Mouse (Mus musculus): ENCODE results near the gene S100a3.

S100a3 gene

DNA sequence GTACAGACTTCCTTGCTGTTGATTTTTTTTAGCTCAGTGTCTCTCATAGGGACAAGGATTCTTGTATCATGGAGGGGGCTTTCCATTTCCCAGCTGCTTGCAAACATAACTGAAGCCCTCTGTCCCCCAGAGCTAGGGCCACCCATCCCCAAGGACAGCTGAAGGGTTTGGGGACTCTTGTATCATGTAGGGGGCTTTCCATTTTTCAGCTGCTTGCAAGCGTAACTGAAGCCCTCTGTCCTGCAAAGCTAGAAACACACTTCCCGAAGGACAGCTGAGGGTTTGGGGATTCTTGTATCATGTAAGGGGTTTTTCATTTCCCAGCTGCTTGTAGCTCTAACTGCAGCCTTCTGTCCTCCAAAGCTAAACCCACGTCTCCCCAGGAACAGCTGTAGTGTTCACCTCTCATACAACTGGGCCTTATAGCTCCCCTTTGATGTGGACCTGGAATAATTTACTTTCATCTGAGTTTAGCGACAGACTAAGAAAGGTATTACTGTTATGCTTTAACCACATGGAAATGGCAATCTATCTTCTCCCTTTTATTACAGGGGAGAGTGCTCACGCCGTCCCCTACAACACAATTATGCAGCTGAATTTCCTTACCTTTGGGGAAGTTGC is at the start of gene S100a3:
TSS of gene S100a3 (plus strand) at position 571 of the 621 bp plus-strand sequence.
- CTCF ChIA-PET: interaction anchor here (0.5 to 0.7 kb wide), 2 partner anchors 23 to 107 kb away, joined by 3 to 5 read pairs; partner anchors contain the start of gene S100a16

GRCm38 (mm10) chr3:90512276-90512675 is 48.1 kb upstream of the S100a3 start:
- CTCF ChIA-PET: interaction anchor here (0.6 to 1.1 kb wide), 2 partner anchors 100 to 103 kb away, joined by 3 to 4 read pairs; no protein-coding TSS in a partner anchor

- CTCF ChIA-PET: no interaction called here
Observed at GRCm38 (mm10) chr3:90512948-90513642, 47.3 kb upstream of the S100a3 start.

DNA sequence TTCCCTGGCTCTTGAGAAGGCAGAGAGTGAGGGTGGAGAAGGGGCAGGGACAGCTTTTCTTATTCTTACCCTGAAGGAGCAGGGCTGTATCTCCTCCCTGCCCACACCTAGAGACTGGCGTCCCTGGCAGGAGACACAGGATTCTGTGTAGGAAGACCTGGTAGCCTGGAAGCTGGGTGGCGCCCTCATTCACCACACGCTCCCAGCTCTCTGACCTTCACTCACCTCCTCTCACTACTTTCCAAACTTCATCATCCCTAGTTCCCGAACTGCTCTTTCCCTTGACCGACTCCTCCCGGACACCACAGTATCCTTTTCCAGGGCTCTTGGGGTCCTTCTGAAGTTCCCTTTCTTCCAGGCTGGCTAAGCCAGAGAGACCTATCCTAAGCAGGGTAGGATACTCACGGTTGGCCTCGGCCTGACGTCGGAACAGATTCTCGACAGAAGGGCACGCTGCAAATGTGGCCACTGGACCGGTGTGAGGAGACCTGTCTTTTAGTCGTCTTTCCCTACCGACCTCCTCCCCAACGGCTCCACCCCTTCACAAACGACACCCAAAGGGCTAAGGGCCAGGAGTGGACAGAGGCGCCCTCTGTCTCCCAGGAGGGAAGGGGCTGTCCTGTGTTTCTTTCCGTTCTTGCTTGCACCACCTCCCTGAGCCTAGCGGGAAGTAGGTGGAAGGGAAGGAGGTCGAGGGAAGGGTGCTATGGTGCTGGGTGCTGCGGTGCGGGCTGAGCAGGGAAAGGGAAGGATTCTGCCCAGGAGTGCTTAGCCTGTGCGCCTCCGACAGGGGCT is 46.4 kb upstream of the S100a3 start, which contains the start of the genes S100a1 and S100a13:
TSS of gene S100a1 (minus strand) at position 597 of the 795 bp plus-strand sequence.
TSS of gene S100a13 (plus strand) at position 640 of the 795 bp plus-strand sequence.
- CTCF ChIA-PET: no interaction called here

DNA sequence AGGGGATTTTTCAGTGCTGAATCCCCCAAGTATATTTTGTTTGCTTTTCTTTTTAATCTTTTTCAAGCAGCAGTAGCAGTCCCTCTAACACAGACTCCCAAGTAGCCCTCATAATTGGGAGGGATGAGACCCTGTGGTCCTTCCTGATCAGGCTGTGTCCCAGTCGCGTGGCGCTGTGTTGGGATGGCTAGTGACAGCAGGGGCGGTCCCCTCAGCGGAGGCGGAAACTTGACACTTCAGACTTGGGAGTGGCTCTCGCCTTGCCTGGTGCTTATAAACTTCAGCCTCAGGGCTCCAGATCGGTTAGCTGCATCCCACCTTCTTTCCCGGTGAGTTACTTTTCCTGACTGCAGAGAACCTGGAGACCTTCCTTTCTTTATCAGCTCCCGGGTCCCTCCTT is 45.7 kb upstream of the S100a3 start:
- CTCF ChIA-PET: no interaction called here

GRCm38 (mm10) chr3:90515242-90515641 is 45.1 kb upstream of the S100a3 start:
- CTCF ChIA-PET: no interaction called here

DNA sequence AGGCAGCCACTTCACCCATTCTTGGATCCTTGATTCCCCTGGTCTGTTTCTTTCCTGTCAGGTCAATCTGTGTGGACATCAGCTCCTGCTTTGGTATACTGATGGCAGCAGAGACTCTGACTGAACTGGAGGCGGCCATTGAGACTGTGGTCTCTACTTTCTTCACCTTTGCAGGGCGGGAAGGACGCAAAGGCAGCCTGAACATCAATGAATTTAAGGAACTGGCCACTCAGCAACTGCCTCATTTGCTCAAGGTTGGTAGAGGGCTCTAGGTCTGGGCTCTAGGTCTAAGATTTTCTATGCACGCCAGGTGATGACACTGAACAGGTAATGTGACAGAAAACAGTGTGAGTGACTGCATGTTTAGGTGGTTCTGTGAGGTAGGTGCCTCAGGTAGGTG is 44.6 kb upstream of the S100a3 start:
- CTCF ChIA-PET: no interaction called here

GRCm38 (mm10) chr3:90517711-90518110 is 42.7 kb upstream of the S100a3 start:
- CTCF ChIA-PET: no interaction called here

DNA sequence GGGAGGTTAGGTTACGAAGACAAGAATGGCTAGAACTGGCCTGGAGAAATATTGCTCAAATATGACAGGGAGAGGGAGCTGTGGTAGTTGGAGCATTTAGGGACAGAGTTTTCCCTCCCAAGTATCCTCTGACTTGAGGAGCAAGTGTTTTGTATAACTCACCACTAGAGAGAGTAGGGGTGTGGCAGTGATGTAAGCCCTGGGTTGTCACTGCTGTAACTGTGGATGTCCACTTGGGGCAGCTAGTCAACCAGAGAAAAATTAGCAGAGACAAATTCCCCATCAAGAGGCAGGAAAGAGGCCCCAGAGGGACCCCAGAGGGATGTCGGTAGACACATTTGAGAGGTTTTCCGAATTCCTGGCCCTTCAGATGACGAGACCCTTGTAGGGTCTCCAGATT is 35.0 kb upstream of the S100a3 start:
- CTCF ChIA-PET: interaction anchor here (0.6 kb wide), 1 partner anchor 121 kb away, joined by 3 read pairs; no protein-coding TSS in a partner anchor

DNA sequence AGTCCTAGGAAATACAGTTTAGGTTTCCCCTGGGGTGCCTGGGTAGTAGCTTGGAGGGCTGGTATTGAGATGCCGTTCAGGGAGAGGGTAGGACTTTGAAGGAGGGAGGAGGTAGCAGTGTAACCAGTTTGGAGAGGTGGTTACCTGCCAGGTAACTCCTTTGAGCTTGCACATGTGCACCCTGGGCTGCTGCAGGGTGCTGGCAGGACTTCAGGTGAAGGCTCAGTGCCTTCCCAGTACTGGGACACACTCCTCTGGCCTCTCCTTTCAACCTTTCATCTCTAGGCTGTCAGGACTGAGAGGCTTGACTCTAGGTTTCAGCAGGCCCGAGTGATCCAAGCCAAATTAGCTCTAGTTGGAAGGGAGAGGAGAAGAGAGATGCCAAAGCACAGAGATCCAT is 34.3 kb upstream of the S100a3 start:
- CTCF ChIA-PET: no interaction called here

GRCm38 (mm10) chr3:90526580-90526979 is 33.8 kb upstream of the S100a3 start, which contains the start of gene S100a14:
Gene S100a14, plus strand, starts transcription at chr3:90526856.
- CTCF ChIA-PET: no interaction called here

GRCm38 (mm10) chr3:90527291-90527873 is 33.0 kb upstream of the S100a3 start:
- CTCF ChIA-PET: no interaction called here

DNA sequence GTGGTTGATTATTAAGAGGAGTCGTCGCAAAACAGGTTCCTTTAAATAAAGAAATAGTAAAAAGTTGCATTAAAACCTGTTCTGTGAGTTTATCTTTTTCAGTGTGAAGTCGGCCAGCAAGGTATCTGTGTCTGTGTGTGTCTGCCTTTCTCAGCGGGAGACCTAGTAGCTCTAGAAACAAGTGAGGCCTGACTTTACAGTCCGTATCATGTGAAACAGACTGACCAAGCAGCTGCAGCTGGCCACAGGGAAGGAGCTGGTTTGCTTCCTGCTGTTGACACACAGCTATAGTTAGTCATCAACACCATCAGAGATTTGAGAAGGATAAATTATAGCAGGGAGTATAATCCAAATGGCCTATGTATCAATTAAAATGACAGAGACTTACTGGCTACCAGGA is 28.7 kb upstream of the S100a3 start:
- CTCF ChIA-PET: no interaction called here

- CTCF ChIA-PET: no interaction called here
Observed at GRCm38 (mm10) chr3:90535446-90535845, 24.9 kb upstream of the S100a3 start.

- CTCF ChIA-PET: interaction anchor here (0.6 kb wide), 1 partner anchor 22 kb away, joined by 5 read pairs; no protein-coding TSS in a partner anchor
Observed at GRCm38 (mm10) chr3:90537141-90537904, 23.1 kb upstream of the S100a3 start, which contains the start of gene S100a16. Gene S100a16, plus strand, starts transcription at chr3:90537254.

DNA sequence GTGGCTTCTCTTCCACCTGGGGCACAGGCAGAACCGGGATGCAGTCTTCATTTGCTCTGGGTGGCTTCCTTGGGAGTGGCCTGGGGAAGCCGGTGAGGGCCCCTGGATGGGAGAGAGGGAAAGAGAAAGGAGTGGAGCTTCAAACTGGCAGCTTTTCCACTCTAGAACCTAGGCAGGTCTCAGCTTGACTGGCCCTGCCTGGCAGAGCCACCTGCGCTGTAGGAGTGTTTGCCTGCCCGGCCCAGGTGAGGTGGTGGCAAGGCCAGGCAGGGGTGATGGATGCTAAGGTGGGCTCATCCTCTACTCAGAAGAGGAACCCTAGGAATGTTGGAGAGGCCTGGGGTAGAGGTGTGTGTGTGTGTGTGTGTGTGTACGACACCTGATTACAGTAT is 22.5 kb upstream of the S100a3 start:
- CTCF ChIA-PET: no interaction called here

DNA sequence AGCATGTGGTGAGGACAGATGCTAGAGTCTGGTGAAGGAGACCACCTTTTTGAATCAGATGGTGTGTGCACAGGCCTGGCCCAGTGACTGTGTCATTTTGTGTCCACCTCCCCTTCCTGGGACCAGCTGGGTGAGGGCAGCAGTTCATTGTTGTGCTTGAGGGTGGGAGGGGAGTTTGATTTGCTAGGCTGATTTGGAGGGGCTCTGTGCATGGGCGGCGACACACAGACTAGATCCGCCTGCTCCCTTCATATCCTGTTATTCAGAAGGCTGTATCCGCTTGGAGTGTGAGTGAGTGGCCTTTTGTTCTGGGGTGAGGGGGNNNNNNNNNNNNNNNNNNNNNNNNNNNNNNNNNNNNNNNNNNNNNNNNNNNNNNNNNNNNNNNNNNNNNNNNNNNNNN is 19.5 kb upstream of the S100a3 start:
- CTCF ChIA-PET: no interaction called here

DNA sequence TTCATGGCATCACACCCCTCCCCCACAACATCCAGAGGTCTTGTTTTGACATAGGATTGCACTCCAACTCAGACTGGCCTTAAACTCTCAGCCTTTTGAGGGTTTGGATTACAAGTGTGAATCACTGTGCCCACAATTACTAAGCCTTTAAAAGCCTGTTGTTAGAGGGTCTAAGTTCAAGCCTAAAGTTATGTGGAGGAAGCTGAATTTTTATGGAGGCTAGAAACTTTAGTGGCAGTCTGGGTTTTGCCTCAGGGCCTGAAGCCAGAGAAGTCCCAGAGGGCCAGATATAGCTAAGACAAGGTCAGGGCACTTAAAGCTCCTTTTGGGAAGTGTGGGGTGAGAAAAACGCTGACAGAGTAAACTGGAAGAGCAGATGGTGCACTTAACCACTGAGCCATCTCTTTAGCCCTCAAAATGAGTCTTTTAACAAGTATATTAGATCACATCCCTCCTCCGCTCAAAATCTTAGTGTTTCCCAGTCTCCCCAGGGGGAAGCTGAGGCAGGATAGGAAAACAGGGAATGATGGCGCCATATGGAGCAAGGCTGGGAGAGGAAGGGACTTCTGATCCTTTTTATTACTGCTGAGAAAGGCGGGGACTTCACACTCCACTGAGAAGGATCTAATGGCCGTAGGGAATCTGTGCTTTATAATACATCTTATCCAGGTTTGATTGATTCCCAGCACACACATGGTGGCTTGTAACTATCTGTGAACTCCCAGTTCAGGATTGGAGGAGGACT is 10.5 kb upstream of the S100a3 start:
- CTCF ChIA-PET: no interaction called here

DNA sequence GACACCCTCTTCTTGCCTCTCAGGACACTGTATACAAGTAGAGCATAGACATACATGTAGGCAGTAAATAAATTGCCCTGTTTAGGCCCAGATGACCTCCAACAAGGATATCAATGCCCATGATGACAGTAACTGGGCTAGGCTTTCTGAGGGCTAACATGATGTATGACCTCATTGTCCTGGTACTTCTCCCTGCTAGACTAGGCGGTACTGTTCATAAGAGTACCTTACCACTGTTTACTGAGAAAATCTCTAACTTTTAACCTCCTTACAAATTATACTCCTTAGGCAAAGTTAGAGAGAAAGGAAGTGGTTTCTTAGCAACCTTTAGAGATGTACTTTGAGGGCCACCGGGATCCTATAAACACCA is 10.0 kb upstream of the S100a3 start:
- CTCF ChIA-PET: no interaction called here

DNA sequence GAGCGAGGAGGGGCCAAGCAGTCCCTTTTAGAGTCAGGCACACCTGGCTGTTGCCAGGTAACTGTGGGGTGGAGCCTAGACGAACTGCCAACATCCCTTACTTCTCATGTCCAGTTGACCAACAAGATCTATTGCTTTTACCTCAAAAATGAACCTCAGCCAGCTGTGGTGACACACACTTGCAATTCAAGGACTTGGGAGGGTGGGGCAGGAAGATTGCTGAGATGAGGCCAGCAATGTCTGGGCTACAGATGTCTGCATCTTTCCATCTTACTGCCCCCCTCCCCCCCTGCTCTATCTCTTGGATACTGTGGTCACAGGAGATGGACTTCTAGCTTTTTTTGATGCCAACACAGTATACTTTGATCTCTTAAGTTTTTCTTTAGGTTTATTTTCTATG is 8.1 kb upstream of the S100a3 start:
- CTCF ChIA-PET: no interaction called here

DNA sequence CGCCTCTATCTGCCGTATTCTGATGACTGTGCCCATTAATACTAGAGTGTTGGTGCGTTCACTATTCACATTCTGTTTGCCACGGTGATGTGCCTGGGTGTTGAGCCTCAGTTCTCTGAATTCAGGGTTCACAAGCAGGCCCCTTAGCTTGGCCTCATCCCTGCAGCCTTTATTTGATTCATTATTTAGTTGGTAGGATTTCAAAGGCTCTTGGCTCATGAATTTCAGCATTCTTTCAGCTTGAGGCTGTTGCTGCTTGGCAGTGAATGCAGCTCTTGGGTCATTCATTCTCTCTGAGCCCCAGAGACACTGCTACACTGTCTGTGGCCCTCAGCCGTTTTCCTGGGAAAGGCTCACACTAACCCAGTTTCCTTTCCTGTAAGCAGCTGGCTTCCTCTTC is 4.4 kb upstream of the S100a3 start:
- CTCF ChIA-PET: no interaction called here

All from spleen, embryonic (tissue).